Mouse (Mus musculus) G1E-ER4 (cell line): ENCODE data around the gene Capn10. TPM values are rescaled to one million over a fixed set of nuclear protein-coding genes. Genes with fewer than 3 reads are reported as not detected.

ENCODE experiments used
- GATA1 ChIP-seq: IDR thresholded peaks from one replicate; pipeline ENCODE4 v1.8.0; 2012; ENCODE audit warnings: low read length, inconsistent platforms
- polyA plus RNA-seq: library from polyadenylated mRNA; stranded (reverse); fragments of >175 nt; gene quantifications from 2 replicates; pipeline ENCODE4 v1.2.3, GENCODE M21; 2012

Gene Capn10
- polyA plus RNA-seq, 1 experiment, result 49.4 TPM

- no peak for TF ChIP-seq GATA1
These were observed 50.8 kb downstream of the Capn10 start for GRCm38 (mm10) chr1:92984999-92985398.

DNA sequence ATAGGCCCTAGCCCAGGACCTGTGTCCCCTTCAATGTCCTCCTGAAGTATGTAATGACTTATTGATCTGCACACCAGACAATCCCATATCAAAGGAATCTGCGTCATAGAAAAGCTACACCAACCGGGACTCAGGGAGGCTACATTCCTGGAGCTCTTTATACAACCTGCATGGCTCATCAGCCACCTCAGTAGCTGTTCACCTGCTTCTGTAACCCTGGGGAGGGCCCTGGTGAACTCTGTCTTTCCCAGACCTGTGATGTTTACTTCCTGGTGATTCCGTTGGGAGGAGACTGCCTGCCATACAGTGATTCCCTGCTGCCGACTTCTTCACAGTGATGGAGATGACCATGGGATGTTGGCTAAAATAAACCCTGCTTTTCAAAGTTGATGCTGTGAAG, 54.7 kb downstream of the Capn10 start:
- TF ChIP-seq GATA1, result no peak

GRCm38 (mm10) chr1:92989891-92990290, 55.7 kb downstream of the Capn10 start:
- TF ChIP-seq GATA1, result no peak

DNA sequence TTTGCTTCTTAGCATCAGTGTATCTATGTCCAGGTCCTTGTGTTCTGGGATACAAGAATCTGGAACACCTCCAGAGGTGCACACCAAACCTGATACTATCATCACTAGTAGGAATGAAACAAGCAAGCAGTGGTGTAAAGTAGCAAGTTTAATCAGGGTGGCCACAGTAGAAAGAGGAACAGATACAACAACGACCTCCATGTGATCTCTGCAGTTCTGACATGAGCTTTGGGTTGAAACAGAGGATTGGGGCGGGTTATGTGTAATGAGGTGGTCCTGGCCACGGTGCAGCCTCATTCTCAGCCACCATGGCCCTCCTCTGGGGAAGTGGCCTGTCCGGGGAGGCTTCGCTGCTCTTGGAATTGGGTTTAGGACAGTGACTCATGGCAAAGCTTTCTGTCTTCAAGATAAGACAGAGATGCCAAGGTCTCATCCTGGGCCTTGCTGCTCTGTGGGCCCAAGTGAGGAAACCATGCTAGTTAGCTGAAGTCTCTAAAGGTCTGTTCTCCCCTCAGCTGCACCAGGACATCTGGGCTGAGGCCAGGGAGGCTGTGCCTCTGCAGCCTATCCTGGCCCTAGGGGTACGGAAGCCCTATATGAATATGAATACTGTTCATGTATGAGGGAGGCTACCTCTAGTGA, 58.2 kb downstream of the Capn10 start:
- TF ChIP-seq GATA1, result no peak

GRCm38 (mm10) chr1:92992880-92993279, 58.7 kb downstream of the Capn10 start:
- no peak for TF ChIP-seq GATA1

Other genes with a start within 250 kb of the Capn10 start
- gene Gpc1, start 102.7 kb upstream of the Capn10 start, polyA plus RNA-seq, result not detected in 2 replicates
- gene Ankmy1, start 31.5 kb upstream of the Capn10 start, polyA plus RNA-seq, result 0.04 and 0.09 TPM in 2 replicates
- 18.5 and 21.0 TPM in 2 replicates for gene Dusp28, start 27.4 kb upstream of the Capn10 start, polyA plus RNA-seq
- 228 and 322 TPM in 2 replicates for gene Rnpepl1, start 23.6 kb upstream of the Capn10 start, polyA plus RNA-seq
- gene Gpr35, start 16.5 kb downstream of the Capn10 start, polyA plus RNA-seq, result 0.02 TPM in 1 of 2 replicates, not detected in the other
- gene Aqp12, start 72.0 kb downstream of the Capn10 start, polyA plus RNA-seq, result not detected in 2 replicates
- not detected in 2 replicates for gene Kif1a, start 167.6 kb downstream of the Capn10 start, polyA plus RNA-seq
- not detected in 2 replicates for gene Agxt, start 200.9 kb downstream of the Capn10 start, polyA plus RNA-seq
- not detected in 2 replicates for gene 2310007B03Rik, start 226.6 kb downstream of the Capn10 start, polyA plus RNA-seq
- not detected in 2 replicates for gene Crocc2, start 234.3 kb downstream of the Capn10 start, polyA plus RNA-seq